Mouse (Mus musculus) heart, embryonic 10.5 days (tissue): ENCODE measurements at regions not wholly inside any gene's neighbourhood (a gene's known extent, or its start where the extent isn't known, plus 50 kb on each side); places are given as distances from the start of the nearest gene placed in this dataset.
"Not testable (repeated sequence)": the region's sequence is repeated elsewhere in the genome, so short reads cannot be mapped to it uniquely, and the experiment has no call there.

Experiments used
- DNase-seq: peaks from one replicate; pipeline ENCODE4 v3.0.0-alpha.2; 2017; ENCODE audit warnings: low spot score
- H3K27ac ChIP-seq: fragments of 300-500 bp; sonication (generic); 2 replicates; pipeline ENCODE4 v1.5.1; 2016; ENCODE audit warnings: mild to moderate bottlenecking
- H3K27me3 ChIP-seq: fragments of 300-500 bp; sonication (generic); 2 replicates; pipeline ENCODE4 v1.6.1; 2016; ENCODE audit warnings: mild to moderate bottlenecking; ENCODE audit not compliant: poor library complexity, insufficient read depth, severe bottlenecking
- H3K36me3 ChIP-seq: fragments of 300-500 bp; sonication (generic); 2 replicates; pipeline ENCODE4 v1.6.1; 2016; ENCODE audit warnings: mild to moderate bottlenecking, moderate library complexity
- H3K4me1 ChIP-seq: fragments of 300-500 bp; sonication (generic); 2 replicates; pipeline ENCODE4 v1.6.1; 2016; ENCODE audit warnings: mild to moderate bottlenecking
- H3K4me3 ChIP-seq: fragments of 300-500 bp; sonication (generic); 2 replicates; pipeline ENCODE4 v1.5.1; 2016; ENCODE audit warnings: mild to moderate bottlenecking, moderate library complexity
- H3K9me3 ChIP-seq: fragments of 300-500 bp; sonication (generic); 2 replicates; pipeline ENCODE4 v1.6.1; 2016; ENCODE audit warnings: mild to moderate bottlenecking, moderate library complexity
- WGBS: fragments of 180-500 bp; shearing (Covaris S2); methylation state at CpG from one replicate; pipeline ENCODE4 v1.1.7; 2016; 5-methylcytosine and 5-hydroxymethylcytosine counted together

- Histone ChIP-seq H3K27ac (no peak overlapping the region), H3K4me1 (no peaks in the 10 kb centered on the region), H3K27me3 (no peaks in the 10 kb centered on the region), H3K36me3 (no peaks in the 10 kb centered on the region), H3K9me3 (no peaks in the 10 kb centered on the region), H3K4me3 (no peak overlapping the region)
- DNase-seq, result peak; percentile 72
These were observed 179.4 kb upstream of the Ube2e1 start for GRCm38 (mm10) chr14:18511094-18511493.

GRCm38 (mm10) chr14:18508359-18508647 is 176.6 kb upstream of the Ube2e1 start:
- H3K27ac ChIP-seq, result no peak overlapping the region
- H3K4me3 ChIP-seq, result no peak overlapping the region
- no peaks in the 10 kb centered on the region for H3K4me1 ChIP-seq
- 56% methylated on average over 1 of the region's 1 CpGs for WGBS
- DNase-seq, result no peak
- H3K9me3 ChIP-seq, result no peaks in the 10 kb centered on the region
- H3K36me3 ChIP-seq, result no peaks in the 10 kb centered on the region
- no peaks in the 10 kb centered on the region for H3K27me3 ChIP-seq

- DNase-seq, result no peak
- H3K4me3 ChIP-seq, result no peak overlapping the region
- no peaks in the 10 kb centered on the region for H3K27me3 ChIP-seq
- no peaks in the 10 kb centered on the region for H3K9me3 ChIP-seq
- H3K4me1 ChIP-seq, result no peaks in the 10 kb centered on the region
- 82% methylated on average over 3 of the region's 3 CpGs for WGBS
- H3K36me3 ChIP-seq, result no peaks in the 10 kb centered on the region
- no peak overlapping the region for H3K27ac ChIP-seq
These were observed 176.1 kb upstream of the Ube2e1 start for GRCm38 (mm10) chr14:18507582-18508358.

GRCm38 (mm10) chr14:18506168-18506567 is 174.5 kb upstream of the Ube2e1 start:
- DNase-seq, result peak; percentile 52

GRCm38 (mm10) chr14:18500249-18500832 is 168.7 kb upstream of the Ube2e1 start:
- DNase-seq, result no peak
- Histone ChIP-seq H3K9me3 (no peaks in the 10 kb centered on the region), H3K27me3 (no peaks in the 10 kb centered on the region), H3K4me3 (no peak overlapping the region), H3K27ac (no peak overlapping the region), H3K36me3 (no peaks in the 10 kb centered on the region), H3K4me1 (no peaks in the 10 kb centered on the region)

More at GRCm38 (mm10) chr14:18506168-18506567, 174.5 kb upstream of the Ube2e1 start:
- Histone ChIP-seq H3K4me3 (no peak overlapping the region), H3K36me3 (no peaks in the 10 kb centered on the region), H3K9me3 (no peaks in the 10 kb centered on the region), H3K27me3 (no peaks in the 10 kb centered on the region), H3K27ac (no peak overlapping the region), H3K4me1 (no peaks in the 10 kb centered on the region)
- WGBS, result 61% methylated on average over 4 of the region's 4 CpGs

GRCm38 (mm10) chr14:18494048-18494447 is 162.4 kb upstream of the Ube2e1 start:
- Histone ChIP-seq H3K4me1 (no peaks in the 10 kb centered on the region), H3K9me3 (no peaks in the 10 kb centered on the region), H3K36me3 (no peaks in the 10 kb centered on the region), H3K27ac (no peak overlapping the region), H3K4me3 (no peak overlapping the region), H3K27me3 (no peaks in the 10 kb centered on the region)
- 79% methylated on average over 1 of the region's 1 CpGs for WGBS
- no peak for DNase-seq

GRCm38 (mm10) chr14:18486132-18486800 is 154.6 kb upstream of the Ube2e1 start:
- DNase-seq, result no peak
- H3K4me3 ChIP-seq, result no peak overlapping the region
- no peaks in the 10 kb centered on the region for H3K36me3 ChIP-seq
- no peaks in the 10 kb centered on the region for H3K4me1 ChIP-seq
- no peaks in the 10 kb centered on the region for H3K9me3 ChIP-seq
- no peak overlapping the region for H3K27ac ChIP-seq
- H3K27me3 ChIP-seq, result no peaks in the 10 kb centered on the region
- WGBS, result 78% methylated on average over 4 of the region's 4 CpGs

GRCm38 (mm10) chr14:18485526-18485925 is 153.9 kb upstream of the Ube2e1 start:
- no peak overlapping the region for H3K4me3 ChIP-seq
- no peak for DNase-seq
- H3K9me3 ChIP-seq, result no peaks in the 10 kb centered on the region
- no peak overlapping the region for H3K27ac ChIP-seq
- H3K4me1 ChIP-seq, result no peaks in the 10 kb centered on the region
- no peaks in the 10 kb centered on the region for H3K36me3 ChIP-seq
- no peaks in the 10 kb centered on the region for H3K27me3 ChIP-seq

- WGBS, result 82% methylated on average over 3 of the region's 3 CpGs
- no peaks in the 10 kb centered on the region for H3K9me3 ChIP-seq
- no peaks in the 10 kb centered on the region for H3K36me3 ChIP-seq
- H3K4me1 ChIP-seq, result no peaks in the 10 kb centered on the region
- DNase-seq, result no peak
- no peaks in the 10 kb centered on the region for H3K27me3 ChIP-seq
- H3K27ac ChIP-seq, result no peak overlapping the region
- no peak overlapping the region for H3K4me3 ChIP-seq
These were observed 145.2 kb upstream of the Ube2e1 start for GRCm38 (mm10) chr14:18476795-18477320.

- WGBS, result 76% methylated on average over 3 of the region's 3 CpGs
- no peaks in the 10 kb centered on the region for H3K27me3 ChIP-seq
- no peaks in the 10 kb centered on the region for H3K36me3 ChIP-seq
- H3K9me3 ChIP-seq, result no peaks in the 10 kb centered on the region
- DNase-seq, result no peak
- H3K4me1 ChIP-seq, result no peaks in the 10 kb centered on the region
- H3K27ac ChIP-seq, result no peak overlapping the region
- no peak overlapping the region for H3K4me3 ChIP-seq
These were observed 137.0 kb upstream of the Ube2e1 start for GRCm38 (mm10) chr14:18468611-18469010.

GRCm38 (mm10) chr14:18466864-18467263 is 135.2 kb upstream of the Ube2e1 start:
- H3K27ac ChIP-seq, H3K36me3 ChIP-seq, H3K27me3 ChIP-seq, DNase-seq, H3K4me1 ChIP-seq, H3K4me3 ChIP-seq, H3K9me3 ChIP-seq: not testable (repeated sequence)
- 73% methylated on average over 4 of the region's 4 CpGs for WGBS

GRCm38 (mm10) chr14:18464199-18464598 is 132.5 kb upstream of the Ube2e1 start:
- H3K4me1 ChIP-seq, result not testable (repeated sequence)
- WGBS, result 23% methylated on average over 5 of the region's 5 CpGs

GRCm38 (mm10) chr14:18463230-18463873 is 131.7 kb upstream of the Ube2e1 start:
- Histone ChIP-seq H3K36me3 (no peaks in the 10 kb centered on the region), H3K4me3 (0 out of 2 replicates have a peak overlapping the region, but pooled peaks have one; percentile 18), H3K4me1 (no peaks in the 10 kb centered on the region), H3K27ac (no peak overlapping the region), H3K27me3 (no peaks in the 10 kb centered on the region), H3K9me3 (no peaks in the 10 kb centered on the region)
- WGBS, result 29% methylated on average over 14 of the region's 14 CpGs
- no peak for DNase-seq

More at GRCm38 (mm10) chr14:18464199-18464598, 132.5 kb upstream of the Ube2e1 start:
- DNase-seq, H3K27ac ChIP-seq, H3K27me3 ChIP-seq, H3K9me3 ChIP-seq, H3K4me3 ChIP-seq, H3K36me3 ChIP-seq: not testable (repeated sequence)
